Mouse (Mus musculus) left cerebral cortex, adult 8-10 months (tissue): Measurements from ENCODE around the gene Pias1. TPM values are rescaled to one million over a fixed set of nuclear protein-coding genes. Genes with fewer than 3 reads are reported as not detected.

Experiments
- DNase-seq, 2 experiments: peaks; one replicate each; pipeline ENCODE4 v3.0.0; 2022; ENCODE audit warnings: low spot score in 2 of 2
- total RNA-seq, 4 experiments: library from RNA; stranded (reverse); gene quantifications; 2 replicates each; pipeline ENCODE4 v1.2.4; 2022

The Pias1 gene
- total RNA-seq, 4 experiments from 2014 or later, result 61.7 to 74.7 (median 64.9) TPM

GRCm38 (mm10) chr9:62858266-62859019 is 129.3 kb downstream of the Pias1 start:
- DNase-seq, result no peak

GRCm38 (mm10) chr9:62857719-62858261 is 129.9 kb downstream of the Pias1 start, which contains the start of gene Calml4:
Gene Calml4, plus strand, starts transcription at chr9:62858080.
- DNase-seq, result no peak

GRCm38 (mm10) chr9:62857216-62857615 is 130.5 kb downstream of the Pias1 start:
- no peak for DNase-seq

- DNase-seq, result no peak
Observed at GRCm38 (mm10) chr9:62854483-62854882, 133.2 kb downstream of the Pias1 start.

GRCm38 (mm10) chr9:62851571-62851970 is 136.2 kb downstream of the Pias1 start:
- DNase-seq, result no peak

GRCm38 (mm10) chr9:62848641-62849040 is 139.1 kb downstream of the Pias1 start:
- DNase-seq, result no peak

- DNase-seq, result peak; percentile 50 to 89
Observed at GRCm38 (mm10) chr9:62847694-62848093, 140.0 kb downstream of the Pias1 start.

- DNase-seq, result no peak
Observed at GRCm38 (mm10) chr9:62844461-62844860, 143.3 kb downstream of the Pias1 start.

GRCm38 (mm10) chr9:62843356-62844024 is 144.2 kb downstream of the Pias1 start:
- no peak for DNase-seq

- no peak for DNase-seq
Observed at GRCm38 (mm10) chr9:62839172-62839770, 148.5 kb downstream of the Pias1 start.

GRCm38 (mm10) chr9:62838506-62839171 is 149.1 kb downstream of the Pias1 start, which contains the start of gene Cln6:
Gene Cln6, plus strand, starts transcription at chr9:62838785.
- peak; percentile 54 to 65 for DNase-seq

GRCm38 (mm10) chr9:62838146-62838505 is 149.6 kb downstream of the Pias1 start:
- no peak for DNase-seq

- no peak for DNase-seq
Observed at GRCm38 (mm10) chr9:62837611-62838010, 150.1 kb downstream of the Pias1 start.

- DNase-seq, result no peak
Observed at GRCm38 (mm10) chr9:62835705-62836446, 151.8 kb downstream of the Pias1 start.

GRCm38 (mm10) chr9:62834906-62835305 is 152.8 kb downstream of the Pias1 start:
- no peak for DNase-seq

GRCm38 (mm10) chr9:62829877-62830276 is 157.8 kb downstream of the Pias1 start:
- no peak for DNase-seq

- DNase-seq, result peak; percentile 85 to 95
Observed at GRCm38 (mm10) chr9:62828662-62829086, 159.1 kb downstream of the Pias1 start.
